Mouse (Mus musculus) gastrocnemius, adult 18-20 months (tissue): ENCODE results near the gene 4931428L18Rik. TPM values are rescaled to one million over a fixed set of nuclear protein-coding genes. Genes with fewer than 3 reads are reported as not detected.

Experiments used
- total RNA-seq, 2 experiments: library from RNA; stranded (reverse); gene quantifications; 2 replicates each; pipeline ENCODE4 v1.2.3; 2021

4931428L18Rik gene
- total RNA-seq, 2 experiments from 2014 or later: not detected

Other genes with a start within 250 kb of the 4931428L18Rik start
- gene AC153137.1, start 244.7 kb downstream of the 4931428L18Rik start, total RNA-seq: not detected
- gene Lgsn, start 46.3 kb downstream of the 4931428L18Rik start, total RNA-seq: not detected
- not detected for gene Pih1d3, start 154 bp upstream of the 4931428L18Rik start, total RNA-seq